Mouse (Mus musculus): ENCODE data around the gene Ndufa13. TPM values are rescaled to one million over a fixed set of nuclear protein-coding genes. Genes with fewer than 3 reads are reported as not detected.

Gene Ndufa13
- polyA plus RNA-seq, 1 experiment from 2014 or later = 310 TPM

DNA sequence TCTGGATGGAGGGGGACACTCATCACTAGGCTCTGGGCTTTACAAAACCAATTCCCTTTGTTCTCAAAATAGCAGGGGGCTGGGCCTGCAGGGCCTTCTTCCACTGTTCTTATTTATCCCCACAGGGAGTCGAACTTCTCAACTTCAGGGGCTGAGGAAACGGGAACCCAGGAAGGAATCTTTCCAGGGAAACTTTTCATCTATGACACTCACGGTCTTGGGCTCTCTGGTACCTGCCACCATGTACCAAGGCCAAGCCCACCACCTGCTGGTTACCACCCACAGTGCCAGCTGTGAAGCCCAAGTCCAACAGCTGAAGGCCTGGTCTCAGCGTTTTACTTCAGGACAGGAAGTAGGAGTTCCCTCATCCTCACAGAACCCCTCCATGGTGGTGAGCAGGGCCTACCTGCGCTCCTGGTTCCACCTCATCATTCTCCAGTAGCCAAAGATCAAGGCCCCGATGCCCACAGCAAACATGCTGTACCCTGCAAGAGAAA, 7.5 kb downstream of the Ndufa13 start:
- Histone ChIP-seq H3K27me3 (ENCODE audit: insufficient read depth, low read length) (0 out of 2 replicates have a peak, but pooled peaks cover 7% of the 10 kb centered on the region), H3K36me3 (ENCODE audit: insufficient read depth, low read length) (peaks cover 16% of the 10 kb centered on the region; the same call in 1 of the 2 replicates), H3K4me1 (replicated peaks; ENCODE audit: insufficient read depth, low read length) (no peaks in the 10 kb centered on the region), H3K9me3 (replicated peaks; ENCODE audit: low read length) (no peaks in the 10 kb centered on the region), H3K9ac (ENCODE audit: low read depth, low read length) (no peak overlapping the region), H3K27ac (no peak overlapping the region), H3K4me2 (ENCODE audit: low read length) (no peak overlapping the region), H3K4me3 (replicated peaks; ENCODE audit: low read depth, low read length) (no peak overlapping the region)
- no peak for TF ChIP-seq CTCF (IDR thresholded peaks at IDR 0.05; ENCODE audit: low read depth)
- DNase-seq (ENCODE audit: low spot score) = no peak
- 67% methylated on average over 6 of the region's 6 CpGs for WGBS
- no peak for ATAC-seq (replicated peaks; ENCODE audit: low FRiP score, low read depth)

GRCm38 (mm10) chr8:69893863-69894262, 8.5 kb downstream of the Ndufa13 start:
- DNase-seq (ENCODE audit: low spot score) = peak; percentile 75
- Histone ChIP-seq H3K9me3 (replicated peaks; ENCODE audit: low read length) (no peaks in the 10 kb centered on the region), H3K27me3 (ENCODE audit: insufficient read depth, low read length) (peaks cover 16% of the 10 kb centered on the region), H3K4me2 (ENCODE audit: low read length) (no peak overlapping the region), H3K36me3 (ENCODE audit: insufficient read depth, low read length) (peaks cover 16% of the 10 kb centered on the region; the same call in 1 of the 2 replicates), H3K27ac (no peak overlapping the region), H3K4me3 (replicated peaks; ENCODE audit: low read depth, low read length) (no peak overlapping the region), H3K4me1 (replicated peaks; ENCODE audit: insufficient read depth, low read length) (peaks cover 6% of the 10 kb centered on the region), H3K9ac (ENCODE audit: low read depth, low read length) (no peak overlapping the region)
- TF ChIP-seq CTCF (IDR thresholded peaks at IDR 0.05; ENCODE audit: low read depth) = peak; percentile 69
- peak; percentile 40; the same call in 1 of the 2 replicates for ATAC-seq (replicated peaks; ENCODE audit: low FRiP score, low read depth)
- 47% methylated on average over 17 of the region's 17 CpGs for WGBS

DNA sequence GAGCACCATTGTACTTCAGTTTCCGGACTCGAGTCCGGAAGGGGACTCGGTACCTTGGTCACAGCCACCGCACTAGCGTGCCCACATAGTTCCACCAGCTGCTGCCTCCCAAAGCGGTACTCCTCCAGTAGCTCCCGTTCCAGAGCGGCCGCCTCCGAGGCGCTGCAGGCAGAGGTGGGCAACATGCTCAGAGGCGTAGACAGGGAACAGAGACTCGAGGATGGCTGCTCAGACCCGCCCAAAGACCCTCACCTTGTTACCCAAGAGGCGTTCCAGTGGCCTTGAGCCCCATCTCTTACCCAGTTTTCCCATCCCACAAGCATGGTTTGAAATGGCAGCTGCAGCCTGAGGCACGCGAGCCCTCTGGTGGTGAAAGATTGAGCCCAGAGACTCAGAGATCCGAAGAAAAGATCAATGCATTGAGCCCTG, 11.5 kb downstream of the Ndufa13 start:
- 41% methylated on average over 19 of the region's 19 CpGs for WGBS
- DNase-seq (ENCODE audit: low spot score) (peak; percentile 64), ATAC-seq (replicated peaks; ENCODE audit: low FRiP score, low read depth) (no peak)
- no peak overlapping the region for H3K4me2 ChIP-seq (ENCODE audit: low read length)
- no peaks in the 10 kb centered on the region for H3K9me3 ChIP-seq (replicated peaks; ENCODE audit: low read length)
- H3K4me3 ChIP-seq (replicated peaks; ENCODE audit: low read depth, low read length) = no peak overlapping the region
- H3K27me3 ChIP-seq (ENCODE audit: insufficient read depth, low read length) = peaks cover 45% of the 10 kb centered on the region
- peak; percentile 84 for TF ChIP-seq CTCF (IDR thresholded peaks at IDR 0.05; ENCODE audit: low read depth)
- H3K9ac ChIP-seq (ENCODE audit: low read depth, low read length) = no peak overlapping the region
- H3K4me1 ChIP-seq (replicated peaks; ENCODE audit: insufficient read depth, low read length) = peaks cover 16% of the 10 kb centered on the region
- no peak overlapping the region for H3K27ac ChIP-seq
- H3K36me3 ChIP-seq (ENCODE audit: insufficient read depth, low read length) = peaks cover 13% of the 10 kb centered on the region; the same call in 1 of the 2 replicates

- Histone ChIP-seq H3K27me3 (ENCODE audit: insufficient read depth, low read length) (peaks cover 64% of the 10 kb centered on the region), H3K4me2 (ENCODE audit: low read length) (peak overlapping the region; percentile 54), H3K27ac (no peak overlapping the region), H3K4me1 (replicated peaks; ENCODE audit: insufficient read depth, low read length) (peaks cover 16% of the 10 kb centered on the region), H3K4me3 (replicated peaks; ENCODE audit: low read depth, low read length) (peak overlapping the region; percentile 28), H3K9me3 (replicated peaks; ENCODE audit: low read length) (no peaks in the 10 kb centered on the region), H3K9ac (ENCODE audit: low read depth, low read length) (peak overlapping the region; percentile 35; the same call in 1 of the 2 replicates), H3K36me3 (ENCODE audit: insufficient read depth, low read length) (peaks cover 13% of the 10 kb centered on the region; the same call in 1 of the 2 replicates)
- no peak for TF ChIP-seq CTCF (IDR thresholded peaks at IDR 0.05; ENCODE audit: low read depth)
- ATAC-seq (replicated peaks; ENCODE audit: low FRiP score, low read depth) = no peak; the same call in 1 of the 2 replicates
- no peak for DNase-seq (ENCODE audit: low spot score)
- WGBS = 2% methylated on average over 32 of the region's 32 CpGs
Observed at GRCm38 (mm10) chr8:69888902-69889301, 13.5 kb downstream of the Ndufa13 start.

DNA sequence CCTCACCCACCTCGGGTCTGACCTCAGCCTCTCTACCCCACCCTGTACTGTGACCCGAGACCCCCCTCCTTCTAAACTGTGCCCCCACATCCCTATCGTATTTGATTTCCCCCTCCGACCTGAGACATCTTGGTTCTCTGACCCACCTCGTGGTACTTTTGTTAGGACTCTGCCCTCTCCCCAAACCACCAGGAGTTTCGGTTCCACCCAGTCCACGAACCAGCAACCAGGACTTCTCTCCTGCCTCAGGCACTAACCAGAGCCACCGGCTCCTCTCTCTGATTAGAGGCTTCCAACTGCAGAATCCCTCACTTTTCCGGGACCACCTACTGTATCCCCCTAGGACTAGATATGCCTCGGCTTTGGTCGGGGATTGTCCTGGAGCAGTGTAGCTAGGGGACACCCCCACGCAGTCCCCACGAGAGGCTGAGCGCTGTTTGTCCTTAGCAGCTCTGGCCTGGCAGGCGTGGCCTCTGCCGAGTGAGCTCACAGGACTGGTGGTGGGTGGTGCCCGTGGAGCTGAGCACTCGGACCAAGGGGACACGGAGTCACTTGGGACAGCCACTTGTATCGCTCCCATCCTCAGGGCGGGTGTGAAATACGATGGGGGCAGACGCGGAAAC, 14.0 kb downstream of the Ndufa13 start:
- peak overlapping the region; percentile 35; the same call in 1 of the 2 replicates for H3K9ac ChIP-seq (ENCODE audit: low read depth, low read length)
- DNase-seq (ENCODE audit: low spot score) = no peak
- H3K27ac ChIP-seq = no peak overlapping the region
- no peak; the same call in 1 of the 2 replicates for ATAC-seq (replicated peaks; ENCODE audit: low FRiP score, low read depth)
- peaks cover 70% of the 10 kb centered on the region for H3K27me3 ChIP-seq (ENCODE audit: insufficient read depth, low read length)
- H3K4me3 ChIP-seq (replicated peaks; ENCODE audit: low read depth, low read length) = peak overlapping the region; percentile 28
- H3K4me2 ChIP-seq (ENCODE audit: low read length) = peak overlapping the region; percentile 54
- H3K36me3 ChIP-seq (ENCODE audit: insufficient read depth, low read length) = peaks cover 9% of the 10 kb centered on the region; the same call in 1 of the 2 replicates
- peaks cover 16% of the 10 kb centered on the region for H3K4me1 ChIP-seq (replicated peaks; ENCODE audit: insufficient read depth, low read length)
- 6% methylated on average over 24 of the region's 24 CpGs for WGBS
- no peak for TF ChIP-seq CTCF (IDR thresholded peaks at IDR 0.05; ENCODE audit: low read depth)
- no peaks in the 10 kb centered on the region for H3K9me3 ChIP-seq (replicated peaks; ENCODE audit: low read length)

GRCm38 (mm10) chr8:69887289-69888243, 14.8 kb downstream of the Ndufa13 start, which contains the start of gene Cilp2:
Cilp2 (minus strand) TSS chr8:69887687.
- TF ChIP-seq CTCF (IDR thresholded peaks at IDR 0.05; ENCODE audit: low read depth) = no peak
- Histone ChIP-seq H3K36me3 (ENCODE audit: insufficient read depth, low read length) (peaks cover 6% of the 10 kb centered on the region; the same call in 1 of the 2 replicates), H3K4me2 (ENCODE audit: low read length) (peak within 1 kb of the TSS; percentile 54), H3K9me3 (replicated peaks; ENCODE audit: low read length) (no peaks in the 10 kb centered on the region), H3K4me1 (replicated peaks; ENCODE audit: insufficient read depth, low read length) (peaks cover 16% of the 10 kb centered on the region), H3K9ac (ENCODE audit: low read depth, low read length) (peak within 1 kb of the TSS; percentile 35; the same call in 1 of the 2 replicates), H3K27me3 (ENCODE audit: insufficient read depth, low read length) (peaks cover 77% of the 10 kb centered on the region), H3K27ac (no peak within 1 kb of the TSS), H3K4me3 (replicated peaks; ENCODE audit: low read depth, low read length) (peak within 1 kb of the TSS; percentile 28)
- ATAC-seq (replicated peaks; ENCODE audit: low FRiP score, low read depth) (peak; percentile 26; the same call in 1 of the 2 replicates), DNase-seq (ENCODE audit: low spot score) (peak; percentile 46)
- WGBS = under 1% methylated on average over 60 of the region's 60 CpGs
